Mouse (Mus musculus) MEL (cell line): ENCODE results near the gene Fbxl8. TPM values are rescaled to one million over a fixed set of nuclear protein-coding genes. Genes with fewer than 3 reads are reported as not detected.

Experiments
- DNase-seq: peaks from one replicate; pipeline ENCODE4 v3.0.0; 2011; ENCODE audit warnings: low read depth, low spot score
- H3K27ac ChIP-seq: 2 replicates; pipeline ENCODE4 v1.5.1; 2012; ENCODE audit warnings: low read depth, mild to moderate bottlenecking, control low read depth, low read length, moderate library complexity; ENCODE audit not compliant: control insufficient read depth
- H3K27me3 ChIP-seq, 2 experiments: fragments of 150-350 bp in 1 of 2; sonication (generic) in 1 of 2; 2 replicates each; pipeline ENCODE4 v1.6.1; 2012; ENCODE audit warnings: low read length in 2 of 2, mild to moderate bottlenecking in 2 of 2, improper control_type of control experiment in 1 of 2, moderate library complexity in 1 of 2; ENCODE audit not compliant: insufficient read depth in 2 of 2, control insufficient read depth in 1 of 2
- H3K36me3 ChIP-seq, 2 experiments: 2 replicates each; pipeline ENCODE4 v1.6.1; 2012 to 2014; ENCODE audit warnings: low read length in 2 of 2, improper control_type of control experiment in 1 of 2, inconsistent platforms in 1 of 2, mild to moderate bottlenecking in 1 of 2; ENCODE audit not compliant: insufficient read depth in 2 of 2, control insufficient read depth in 1 of 2
- H3K4me1 ChIP-seq, 2 experiments: fragments of 150-350 bp in 1 of 2; sonication (generic) in 1 of 2; 2 replicates each; pipeline ENCODE4 v1.6.1; 2012; ENCODE audit warnings: low read length in 2 of 2, improper control_type of control experiment in 1 of 2, mild to moderate bottlenecking in 1 of 2; ENCODE audit not compliant: insufficient read depth in 2 of 2, control insufficient read depth in 1 of 2
- H3K4me3 ChIP-seq, 2 experiments: fragments of 150-350 bp in 1 of 2; sonication (generic) in 1 of 2; 2 replicates each; pipeline ENCODE4 v1.5.1; 2012; ENCODE audit warnings: low read depth in 2 of 2, low read length in 2 of 2, mild to moderate bottlenecking in 2 of 2, moderate library complexity in 2 of 2, control low read depth in 1 of 2, improper control_type of control experiment in 1 of 2; ENCODE audit not compliant: control insufficient read depth in 1 of 2, insufficient read depth in 1 of 2
- H3K79me2 ChIP-seq: 2 replicates; pipeline ENCODE4 v1.6.1; 2012; ENCODE audit warnings: mild to moderate bottlenecking, low read length, moderate library complexity; ENCODE audit not compliant: control insufficient read depth, poor library complexity, insufficient read depth
- H3K9ac ChIP-seq: 2 replicates; pipeline ENCODE4 v1.6.1; 2012; ENCODE audit warnings: low read depth, mild to moderate bottlenecking, control low read depth, low read length, moderate library complexity; ENCODE audit not compliant: control insufficient read depth, poor library complexity, severe bottlenecking
- H3K9me3 ChIP-seq: fragments of 150-350 bp; sonication (generic); replicated peaks from 2 replicates; pipeline ENCODE4 v1.6.1; 2012; ENCODE audit warnings: mild to moderate bottlenecking, low read length, improper control_type of control experiment, moderate library complexity; ENCODE audit not compliant: insufficient read depth
- BHLHE40 ChIP-seq: IDR thresholded peaks from 2 replicates; pipeline ENCODE4 v1.6.1; 2012; ENCODE audit warnings: low read depth, mild to moderate bottlenecking, inconsistent platforms, low read length, improper control_type of control experiment, borderline replicate concordance
- CHD1 ChIP-seq: IDR thresholded peaks from 2 replicates; pipeline ENCODE4 v1.6.1; 2012; ENCODE audit warnings: low read depth, mild to moderate bottlenecking, inconsistent platforms, low read length, improper control_type of control experiment
- CHD2 ChIP-seq: IDR thresholded peaks from 2 replicates; pipeline ENCODE4 v1.6.1; 2011; ENCODE audit warnings: low read length, improper control_type of control experiment
- CTCF ChIP-seq, 3 experiments: IDR thresholded peaks in 2 of 3; conservative IDR thresholded peaks in 1 of 3; 2 replicates each; pipeline ENCODE4 v1.5.1; 2011 to 2012; ENCODE audit warnings: low read length in 3 of 3, low read depth in 2 of 3, mild to moderate bottlenecking in 2 of 3, improper control_type of control experiment in 1 of 3, inconsistent platforms in 1 of 3, mixed read lengths in 1 of 3, moderate library complexity in 1 of 3; ENCODE audit not compliant: control insufficient read depth in 1 of 3, insufficient read depth in 1 of 3, poor library complexity in 1 of 3, severe bottlenecking in 1 of 3
- E2F4 ChIP-seq: IDR thresholded peaks from 2 replicates; pipeline ENCODE4 v1.6.1; 2011; ENCODE audit warnings: low read depth, low read length, improper control_type of control experiment, borderline replicate concordance
- ELF1 ChIP-seq: IDR thresholded peaks from 2 replicates; pipeline ENCODE4 v1.6.1; 2014; ENCODE audit warnings: low read depth, mild to moderate bottlenecking, inconsistent platforms, low read length, improper control_type of control experiment, moderate library complexity
- EP300 ChIP-seq, 2 experiments: IDR thresholded peaks; 2 replicates each; pipeline ENCODE4 v1.6.1; 2011; ENCODE audit warnings: improper control_type of control experiment in 2 of 2, low read length in 2 of 2, low read depth in 1 of 2, mild to moderate bottlenecking in 1 of 2
- ETS1 ChIP-seq: IDR thresholded peaks from 2 replicates; pipeline ENCODE4 v1.6.1; 2012; ENCODE audit warnings: low read depth, mild to moderate bottlenecking, inconsistent platforms, low read length, improper control_type of control experiment, moderate library complexity
- GABPA ChIP-seq: IDR thresholded peaks from 2 replicates; pipeline ENCODE4 v1.6.1; 2012; ENCODE audit warnings: low read depth, mild to moderate bottlenecking, inconsistent platforms, low read length, improper control_type of control experiment, moderate library complexity
- GATA1 ChIP-seq: IDR thresholded peaks from 2 replicates; pipeline ENCODE4 v1.6.1; 2011; ENCODE audit warnings: low read depth, low read length, improper control_type of control experiment
- HCFC1 ChIP-seq: IDR thresholded peaks from 2 replicates; pipeline ENCODE4 v1.6.1; 2012; ENCODE audit warnings: low read depth, mild to moderate bottlenecking, inconsistent platforms, low read length, improper control_type of control experiment, moderate library complexity
- JUND ChIP-seq: IDR thresholded peaks from 2 replicates; pipeline ENCODE4 v1.6.1; 2011; ENCODE audit warnings: low read depth, mild to moderate bottlenecking, improper control_type of control experiment, low read length
- KAT2A ChIP-seq: conservative IDR thresholded peaks from 2 replicates; pipeline ENCODE4 v1.6.1; 2012; ENCODE audit warnings: low read depth, low read length, improper control_type of control experiment, inconsistent platforms
- MAFK ChIP-seq: IDR thresholded peaks from 2 replicates; pipeline ENCODE4 v1.6.1; 2011; ENCODE audit warnings: low read depth, mild to moderate bottlenecking, low read length, improper control_type of control experiment, borderline replicate concordance
- MAX ChIP-seq: IDR thresholded peaks from 2 replicates; pipeline ENCODE4 v1.6.1; 2011; ENCODE audit warnings: low read length, improper control_type of control experiment
- MAZ ChIP-seq: IDR thresholded peaks from 2 replicates; pipeline ENCODE4 v1.6.1; 2012; ENCODE audit warnings: low read depth, mild to moderate bottlenecking, inconsistent platforms, low read length, improper control_type of control experiment
- MEF2A ChIP-seq: IDR thresholded peaks from 2 replicates; pipeline ENCODE4 v1.6.1; 2014; ENCODE audit warnings: low read depth, mild to moderate bottlenecking, inconsistent platforms, low read length, improper control_type of control experiment; ENCODE audit not compliant: poor library complexity, insufficient replicate concordance, severe bottlenecking; ENCODE audit errors: extremely low read depth
- MXI1 ChIP-seq: IDR thresholded peaks from 2 replicates; pipeline ENCODE4 v1.6.1; 2011; ENCODE audit warnings: mild to moderate bottlenecking, low read depth, low read length, improper control_type of control experiment
- MYB ChIP-seq: IDR thresholded peaks from 2 replicates; pipeline ENCODE4 v1.6.1; 2011; ENCODE audit warnings: mild to moderate bottlenecking, low read depth, low read length, improper control_type of control experiment
- MYC ChIP-seq: IDR thresholded peaks from 2 replicates; pipeline ENCODE4 v1.6.1; 2011; ENCODE audit warnings: low read depth, mild to moderate bottlenecking, low read length, improper control_type of control experiment, moderate library complexity
- NELFE ChIP-seq: IDR thresholded peaks from 2 replicates; pipeline ENCODE4 v1.6.1; 2011; ENCODE audit warnings: low read depth, low read length, improper control_type of control experiment
- NRF1 ChIP-seq: IDR thresholded peaks from 2 replicates; pipeline ENCODE4 v1.6.1; 2014; ENCODE audit warnings: low read depth, mild to moderate bottlenecking, inconsistent platforms, low read length, improper control_type of control experiment, moderate library complexity; ENCODE audit not compliant: poor library complexity, insufficient read depth, severe bottlenecking
- POLR2A ChIP-seq, 2 experiments: IDR thresholded peaks; 2 replicates each; pipeline ENCODE4 v1.6.1; 2011 to 2012; ENCODE audit warnings: low read length in 2 of 2, mild to moderate bottlenecking in 2 of 2, control low read depth in 1 of 2, improper control_type of control experiment in 1 of 2, low read depth in 1 of 2, moderate library complexity in 1 of 2; ENCODE audit not compliant: control insufficient read depth in 1 of 2, insufficient read depth in 1 of 2, poor library complexity in 1 of 2
- POLR2AphosphoS5 ChIP-seq: IDR thresholded peaks from 2 replicates; pipeline ENCODE4 v1.6.1; 2012; ENCODE audit warnings: low read depth, borderline replicate concordance, mild to moderate bottlenecking, inconsistent platforms, low read length, moderate library complexity, mixed read lengths
- RCOR1 ChIP-seq: IDR thresholded peaks from 2 replicates; pipeline ENCODE4 v1.6.1; 2012; ENCODE audit warnings: low read depth, mild to moderate bottlenecking, inconsistent platforms, low read length, improper control_type of control experiment
- SIN3A ChIP-seq: IDR thresholded peaks from 2 replicates; pipeline ENCODE4 v1.6.1; 2012; ENCODE audit warnings: low read length, improper control_type of control experiment, inconsistent platforms
- SMC3 ChIP-seq: IDR thresholded peaks from 2 replicates; pipeline ENCODE4 v1.6.1; 2011; ENCODE audit warnings: low read depth, low read length, improper control_type of control experiment
- TAL1 ChIP-seq: IDR thresholded peaks from 2 replicates; pipeline ENCODE4 v1.6.1; 2012; ENCODE audit warnings: mild to moderate bottlenecking, inconsistent platforms, low read length, moderate library complexity, mixed read lengths
- TBP ChIP-seq: IDR thresholded peaks from 2 replicates; pipeline ENCODE4 v1.8.0; 2011; ENCODE audit warnings: low read depth, low read length, improper control_type of control experiment
- TCF12 ChIP-seq: IDR thresholded peaks from 2 replicates; pipeline ENCODE4 v1.6.1; 2014; ENCODE audit warnings: low read depth, mild to moderate bottlenecking, inconsistent platforms, low read length, improper control_type of control experiment, moderate library complexity
- UBTF ChIP-seq: IDR thresholded peaks from 2 replicates; pipeline ENCODE4 v1.6.1; 2012; ENCODE audit warnings: low read depth, mild to moderate bottlenecking, inconsistent platforms, low read length, improper control_type of control experiment, moderate library complexity, borderline replicate concordance; ENCODE audit not compliant: insufficient read depth
- USF1 ChIP-seq: IDR thresholded peaks from 2 replicates; pipeline ENCODE4 v1.6.1; 2014; ENCODE audit warnings: low read depth, mild to moderate bottlenecking, inconsistent platforms, low read length, improper control_type of control experiment, moderate library complexity
- USF2 ChIP-seq, 2 experiments: IDR thresholded peaks; 2 replicates each; pipeline ENCODE4 v1.6.1; 2011 to 2012; ENCODE audit warnings: improper control_type of control experiment in 2 of 2, low read length in 2 of 2, borderline replicate concordance in 1 of 2, inconsistent platforms in 1 of 2, low read depth in 1 of 2, mild to moderate bottlenecking in 1 of 2; ENCODE audit not compliant: insufficient read depth in 1 of 2
- ZC3H11A ChIP-seq: IDR thresholded peaks from 2 replicates; pipeline ENCODE4 v1.6.1; 2012; ENCODE audit warnings: low read depth, mild to moderate bottlenecking, inconsistent platforms, low read length, improper control_type of control experiment
- ZKSCAN1 ChIP-seq: IDR thresholded peaks from 2 replicates; pipeline ENCODE4 v1.6.1; 2012; ENCODE audit warnings: low read depth, mild to moderate bottlenecking, inconsistent platforms, low read length, improper control_type of control experiment, moderate library complexity
- ZMIZ1 ChIP-seq: IDR thresholded peaks from 2 replicates; pipeline ENCODE4 v1.6.1; 2012; ENCODE audit warnings: low read depth, mild to moderate bottlenecking, inconsistent platforms, low read length, improper control_type of control experiment, moderate library complexity
- ZNF384 ChIP-seq: IDR thresholded peaks from 2 replicates; pipeline ENCODE4 v1.6.1; 2012; ENCODE audit warnings: low read depth, mild to moderate bottlenecking, inconsistent platforms, low read length, improper control_type of control experiment
- polyA plus RNA-seq, 2 experiments: library from polyadenylated mRNA; stranded (reverse) in 1 of 2; unstranded in 1 of 2; fragments of >175 nt in 1 of 2; fragments of >200 nt in 1 of 2; gene quantifications; 2 replicates each; pipeline versions ENCODE4 v1.2.1 to v1.2.4; 2012; ENCODE audit warnings: low replicate concordance in 2 of 2, low read depth in 1 of 2; ENCODE audit not compliant: insufficient read length in 2 of 2, insufficient read depth in 1 of 2, missing spikeins in 1 of 2
- total RNA-seq: library from RNA; depleted of rRNA; stranded (reverse); fragments of 300-350 nt; gene quantifications from 2 replicates; pipeline ENCODE4 v1.2.3, GENCODE M21; 2012

Gene Fbxl8
- total and polyA plus RNA-seq, 3 experiments, result 4.1 to 7.2 TPM; not detected in 1

DNA sequence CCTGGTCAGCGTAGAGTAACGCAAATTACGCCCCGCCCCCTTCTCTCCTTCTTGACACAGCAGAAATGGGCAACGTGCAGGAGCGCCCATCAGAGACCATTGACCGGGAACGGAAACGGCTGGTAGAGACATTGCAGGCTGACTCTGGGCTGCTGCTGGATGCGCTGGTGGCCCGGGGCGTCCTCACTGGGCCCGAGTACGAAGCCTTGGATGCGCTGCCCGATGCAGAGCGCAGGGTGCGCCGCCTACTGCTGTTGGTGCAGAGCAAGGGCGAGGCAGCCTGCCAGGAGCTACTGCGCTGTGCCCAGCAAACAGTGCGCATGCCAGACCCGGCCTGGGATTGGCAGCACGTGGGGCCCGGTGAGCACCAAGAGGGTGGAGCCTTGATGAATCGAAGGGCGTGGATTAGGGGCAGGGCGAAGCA is 14.5 kb downstream of the Fbxl8 start:
- Histone ChIP-seq H3K4me1 (peaks cover 12 to 38% of the 10 kb centered on the region in 2 experiments), H3K36me3 (peaks cover 0 to 27% of the 10 kb centered on the region in 2 experiments; a peak in 2 of 4 replicates), H3K79me2 (no peaks in the 10 kb centered on the region), H3K27me3 (no peaks in the 10 kb centered on the region), H3K27ac (0 out of 2 replicates have a peak overlapping the region, but pooled peaks have one; percentile 13), H3K9ac (peak overlapping the region; percentile 44), H3K4me3 (peak overlapping the region; percentile 40 to 49), H3K9me3 (no peaks in the 10 kb centered on the region)
- DNase-seq, result peak; percentile 91
- peak; percentile 89 for TF ChIP-seq USF1
- TF ChIP-seq MAFK, result no peak
- no peak for TF ChIP-seq TCF12
- TF ChIP-seq EP300 (IDR thresholded peaks at IDR 0.05; ENCODE audit: low read depth in 1 of 2, low read length in 2 of 2), result no peak
- no peak for TF ChIP-seq TAL1
- TF ChIP-seq CHD2, result no peak
- TF ChIP-seq NELFE, result peak; percentile 32; the same call in 1 of the 2 replicates
- TF ChIP-seq ETS1, result peak; percentile 23; the same call in 1 of the 2 replicates
- TF ChIP-seq POLR2AphosphoS5, result no peak
- no peak for TF ChIP-seq ELF1
- no peak for TF ChIP-seq JUND
- no peak for TF ChIP-seq ZMIZ1
- TF ChIP-seq SMC3, result no peak
- peak in 2 of 3 experiments; percentile 34 to 37; a peak in 4 of 6 replicates for TF ChIP-seq CTCF (IDR thresholded peaks at IDR 0.05 in 2 of 3, conservative IDR thresholded peaks at IDR 0.05 in 1 of 3; ENCODE audit: control insufficient read depth in 1 of 3, insufficient read depth in 1 of 3, low read depth in 2 of 3, low read length in 3 of 3, poor library complexity in 1 of 3, severe bottlenecking in 1 of 3)
- no peak for TF ChIP-seq KAT2A
- 0 out of 4 replicates have a peak, but pooled peaks of 1 of the 2 experiments have one; percentile 26 for TF ChIP-seq USF2 (IDR thresholded peaks at IDR 0.05; ENCODE audit: borderline replicate concordance in 1 of 2, insufficient read depth in 1 of 2, low read depth in 1 of 2, low read length in 2 of 2)
- no peak for TF ChIP-seq ZNF384
- TF ChIP-seq MXI1, result peak; percentile 94
- no peak for TF ChIP-seq GATA1
- TF ChIP-seq CHD1, result no peak
- TF ChIP-seq E2F4, result no peak
- TF ChIP-seq NRF1, result peak; percentile 81
- peak; percentile 93 for TF ChIP-seq MAX
- no peak for TF ChIP-seq ZKSCAN1
- no peak for TF ChIP-seq MEF2A
- TF ChIP-seq BHLHE40, result peak; percentile 75; the same call in 1 of the 2 replicates
- no peak for TF ChIP-seq MAZ
- TF ChIP-seq HCFC1, result peak; percentile 39; the same call in 1 of the 2 replicates
- TF ChIP-seq UBTF, result no peak
- no peak for TF ChIP-seq GABPA
- TF ChIP-seq SIN3A, result peak; percentile 85
- TF ChIP-seq MYB, result no peak
- TF ChIP-seq RCOR1, result no peak
- no peak for TF ChIP-seq TBP
- TF ChIP-seq ZC3H11A, result no peak
- TF ChIP-seq MYC, result peak; percentile 83; the same call in 1 of the 2 replicates
- TF ChIP-seq POLR2A (IDR thresholded peaks at IDR 0.05; ENCODE audit: control insufficient read depth in 1 of 2, insufficient read depth in 1 of 2, low read depth in 1 of 2, low read length in 2 of 2, poor library complexity in 1 of 2), result peak in 1 of 2 experiments; percentile 72; a peak in 2 of 4 replicates
